Mouse (Mus musculus) E14TG2a.4 (cell line): ENCODE measurements around the gene Yif1a.

Experiments
- H3K27me3 ChIP-seq: 2 replicates; pipeline ENCODE4 v1.6.1; 2014; ENCODE audit warnings: low read length, control low read depth; ENCODE audit not compliant: insufficient read depth
- H3K36me3 ChIP-seq: 2 replicates; pipeline ENCODE4 v1.6.1; 2014; ENCODE audit warnings: low read length, control low read depth; ENCODE audit not compliant: insufficient read depth
- H3K4me1 ChIP-seq: replicated peaks from 2 replicates; pipeline ENCODE4 v1.6.1; 2014; ENCODE audit warnings: low read depth, low read length, control low read depth
- H3K4me3 ChIP-seq: replicated peaks from 2 replicates; pipeline ENCODE4 v1.5.1; 2014; ENCODE audit warnings: mild to moderate bottlenecking, low read length
- H3K9me3 ChIP-seq: 2 replicates; pipeline ENCODE4 v1.6.1; 2014; ENCODE audit warnings: low read length, control low read depth
- CTCF ChIP-seq: conservative IDR thresholded peaks from 2 replicates; pipeline ENCODE4 v1.5.1; 2014; ENCODE audit warnings: low read length
- NANOG ChIP-seq: IDR thresholded peaks from 2 replicates; pipeline ENCODE4 v1.6.1; 2014; ENCODE audit warnings: borderline replicate concordance, low read length, mixed read lengths
- POU5F1 ChIP-seq: IDR thresholded peaks from 2 replicates; pipeline ENCODE4 v1.6.1; 2014; ENCODE audit warnings: low read length, borderline replicate concordance

Yif1a gene

DNA sequence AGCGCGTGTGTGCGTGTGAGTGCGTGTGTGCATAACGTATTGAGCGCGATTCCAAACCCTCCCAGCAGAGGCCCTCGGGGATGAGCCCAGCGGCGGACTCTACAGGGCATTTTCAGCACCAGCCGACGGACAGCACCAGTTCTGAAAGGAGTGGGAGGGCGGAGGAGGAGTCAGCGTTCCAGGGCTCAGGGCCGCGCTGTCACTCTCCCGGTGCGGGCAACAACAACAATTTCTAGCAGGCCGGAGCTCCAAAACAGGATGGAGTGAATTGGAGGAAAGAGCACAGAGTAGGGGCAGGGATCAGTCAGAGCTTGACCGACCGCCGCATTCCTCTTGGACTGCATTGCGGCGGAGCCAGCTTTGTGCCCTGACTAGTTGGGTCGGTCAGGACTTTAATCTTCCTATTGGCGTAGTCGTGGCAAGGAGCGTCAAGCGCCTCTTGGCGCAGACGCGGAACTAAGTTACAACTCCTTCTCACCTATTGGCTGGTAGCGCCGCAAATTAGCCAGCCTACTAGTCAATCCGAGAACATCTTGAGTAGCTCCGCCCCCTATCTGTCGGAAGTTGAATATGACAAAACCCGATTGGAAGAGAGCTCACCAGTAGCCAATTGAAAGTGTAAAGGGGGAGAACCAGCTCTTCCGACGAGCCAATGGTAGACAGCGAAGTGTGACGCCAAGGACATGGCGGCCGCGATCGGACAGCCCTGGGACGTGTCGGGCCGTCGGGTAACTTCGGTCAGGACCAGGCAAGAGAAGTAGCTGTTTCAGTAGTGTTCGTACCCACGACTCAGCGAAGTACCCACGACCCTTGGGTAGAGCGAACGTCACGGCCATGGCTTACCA is at the start of gene Yif1a:
Yif1a (plus strand) TSS at position 655 of the 845 bp plus-strand sequence.
- Histone ChIP-seq H3K9me3 (no peaks in the 10 kb centered on the region), H3K27me3 (peaks cover 32% of the 10 kb centered on the region), H3K4me1 (peaks cover 65% of the 10 kb centered on the region), H3K36me3 (peaks cover 39% of the 10 kb centered on the region), H3K4me3 (peak within 1 kb of the TSS; percentile 98)
- TF ChIP-seq NANOG (peak; percentile 5; the same call in 1 of the 2 replicates), POU5F1 (no peak), CTCF (peak; percentile 22; the same call in 1 of the 2 replicates)

DNA sequence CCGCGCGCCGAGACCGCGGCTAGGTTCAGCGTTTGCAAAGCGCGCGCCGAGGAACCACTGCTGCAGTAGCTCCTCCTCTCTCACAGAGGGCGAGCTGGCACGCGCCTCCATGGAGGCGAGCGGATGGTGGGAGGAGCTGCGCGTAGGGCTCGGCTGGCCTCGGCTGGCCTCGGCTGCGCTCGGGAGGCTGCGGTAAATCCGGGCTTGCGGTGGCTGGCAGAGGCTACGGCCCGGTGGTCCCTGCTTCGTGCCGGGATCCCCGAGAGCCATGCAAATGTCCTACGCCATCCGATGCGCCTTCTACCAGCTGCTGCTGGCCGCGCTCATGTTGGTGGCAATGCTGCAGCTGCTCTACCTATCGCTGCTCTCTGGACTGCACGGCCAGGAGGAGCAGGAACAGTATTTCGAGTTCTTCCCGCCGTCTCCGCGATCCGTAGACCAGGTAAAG is 49.6 kb upstream of the Yif1a start, which contains the start of the genes B4gat1 and AC124502.3:
B4gat1 (plus strand) TSS at position 118 of the 448 bp plus-strand sequence.
AC124502.3 (plus strand) TSS at position 183 of the 448 bp plus-strand sequence.
- Histone ChIP-seq H3K4me3 (peak within 1 kb of the TSS; percentile 88), H3K4me1 (peaks cover 64% of the 10 kb centered on the region), H3K27me3 (peaks cover 31% of the 10 kb centered on the region), H3K36me3 (peaks cover 13% of the 10 kb centered on the region), H3K9me3 (no peaks in the 10 kb centered on the region)
- TF ChIP-seq POU5F1, result no peak
- no peak for TF ChIP-seq NANOG
- no peak for TF ChIP-seq CTCF

DNA sequence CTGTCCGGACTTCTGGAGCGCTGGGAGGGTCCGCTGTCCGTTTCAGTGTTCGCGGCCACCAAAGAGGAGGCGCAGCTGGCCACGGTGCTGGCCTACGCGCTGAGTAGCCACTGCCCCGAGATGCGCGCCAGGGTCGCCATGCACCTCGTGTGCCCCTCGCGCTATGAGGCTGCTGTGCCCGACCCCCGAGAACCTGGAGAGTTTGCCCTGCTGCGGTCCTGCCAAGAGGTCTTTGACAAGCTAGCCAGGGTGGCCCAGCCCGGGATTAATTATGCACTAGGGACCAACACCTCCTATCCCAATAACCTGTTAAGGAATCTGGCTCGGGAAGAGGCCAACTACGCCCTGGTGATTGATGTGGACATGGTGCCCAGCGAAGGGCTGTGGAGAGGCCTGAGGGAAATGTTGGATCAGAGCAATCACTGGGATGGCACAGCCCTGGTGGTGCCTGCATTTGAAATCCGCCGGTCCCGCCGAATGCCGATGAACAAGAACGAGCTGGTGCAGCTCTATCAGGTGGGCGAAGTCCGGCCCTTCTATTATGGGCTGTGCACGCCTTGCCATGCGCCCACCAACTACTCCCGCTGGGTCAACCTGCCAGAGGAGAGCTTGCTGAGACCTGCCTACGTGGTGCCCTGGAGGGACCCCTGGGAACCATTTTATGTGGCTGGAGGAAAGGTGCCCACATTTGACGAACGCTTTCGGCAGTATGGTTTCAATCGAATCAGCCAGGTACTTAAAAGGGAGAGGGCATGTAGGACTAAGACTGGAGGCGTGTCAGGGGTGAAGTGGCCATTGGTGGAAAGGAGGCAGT is 48.8 kb upstream of the Yif1a start:
- Histone ChIP-seq H3K36me3 (peaks cover 19% of the 10 kb centered on the region), H3K27me3 (peaks cover 31% of the 10 kb centered on the region), H3K4me1 (peaks cover 72% of the 10 kb centered on the region), H3K9me3 (no peaks in the 10 kb centered on the region), H3K4me3 (peak overlapping the region; percentile 88)
- TF ChIP-seq POU5F1 (no peak), NANOG (no peak), CTCF (no peak)

DNA sequence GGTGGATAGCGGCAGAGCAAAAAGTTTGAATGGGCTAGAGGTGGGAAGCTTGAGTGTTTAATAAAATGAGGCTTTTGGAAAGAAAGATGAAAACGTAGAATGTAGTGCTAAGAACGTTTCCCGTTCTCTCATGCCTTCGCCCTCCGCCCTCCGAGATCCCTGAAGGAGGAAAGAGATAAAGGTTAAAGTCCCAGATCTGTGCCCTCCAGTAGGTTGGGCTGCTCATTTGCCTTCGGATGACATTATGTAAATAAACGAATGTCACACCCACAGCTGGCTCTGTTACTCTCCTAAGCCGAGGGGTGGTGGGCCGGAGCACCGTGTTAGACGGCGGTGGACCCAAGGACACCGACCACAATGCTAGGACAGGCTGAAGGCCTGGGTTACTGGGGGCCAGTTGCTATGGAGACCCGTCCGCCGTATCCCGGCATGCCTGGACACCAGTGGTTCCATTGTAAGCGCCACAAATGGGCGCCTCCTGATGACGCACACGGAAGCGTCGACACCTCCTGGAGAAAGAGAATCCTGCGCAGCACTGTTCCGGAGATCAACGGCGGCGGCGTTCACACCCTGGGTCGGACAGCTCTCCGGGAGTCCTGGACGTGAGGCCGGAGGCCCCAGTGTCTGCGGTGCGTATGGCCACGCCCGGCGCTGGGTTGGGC is 47.3 kb upstream of the Yif1a start, which contains the start of gene Brms1:
Brms1 (plus strand) TSS at position 493 of the 662 bp plus-strand sequence.
- peaks cover 81% of the 10 kb centered on the region for H3K4me1 ChIP-seq
- no peaks in the 10 kb centered on the region for H3K9me3 ChIP-seq
- peaks cover 30% of the 10 kb centered on the region for H3K36me3 ChIP-seq
- peak within 1 kb of the TSS; percentile 92 for H3K4me3 ChIP-seq
- TF ChIP-seq CTCF (no peak), NANOG (no peak)
- peaks cover 25% of the 10 kb centered on the region for H3K27me3 ChIP-seq

DNA sequence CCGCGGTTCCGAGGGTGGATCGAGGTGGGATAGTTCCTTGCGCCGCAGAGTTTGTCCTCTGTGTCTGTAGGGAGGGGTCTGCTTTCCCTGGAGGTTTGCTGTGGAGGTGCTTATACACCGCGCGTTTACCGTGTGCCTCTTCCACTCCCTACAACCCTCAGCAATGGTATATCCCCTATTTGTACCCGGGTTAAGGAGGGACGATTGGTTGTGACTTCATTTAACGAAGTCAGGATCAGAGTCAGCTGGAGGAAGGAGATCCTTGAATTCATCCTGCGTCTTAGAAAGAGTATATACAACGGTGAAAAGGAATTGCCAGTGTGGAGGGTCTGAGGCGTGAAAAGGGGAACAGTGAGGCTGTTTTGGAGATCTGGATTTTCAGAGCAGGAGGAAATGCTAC is 46.8 kb upstream of the Yif1a start:
- Histone ChIP-seq H3K9me3 (no peaks in the 10 kb centered on the region), H3K4me1 (peaks cover 83% of the 10 kb centered on the region), H3K27me3 (peaks cover 21% of the 10 kb centered on the region), H3K36me3 (peaks cover 36% of the 10 kb centered on the region), H3K4me3 (peak overlapping the region; percentile 92)
- TF ChIP-seq POU5F1 (no peak), NANOG (no peak), CTCF (no peak)

DNA sequence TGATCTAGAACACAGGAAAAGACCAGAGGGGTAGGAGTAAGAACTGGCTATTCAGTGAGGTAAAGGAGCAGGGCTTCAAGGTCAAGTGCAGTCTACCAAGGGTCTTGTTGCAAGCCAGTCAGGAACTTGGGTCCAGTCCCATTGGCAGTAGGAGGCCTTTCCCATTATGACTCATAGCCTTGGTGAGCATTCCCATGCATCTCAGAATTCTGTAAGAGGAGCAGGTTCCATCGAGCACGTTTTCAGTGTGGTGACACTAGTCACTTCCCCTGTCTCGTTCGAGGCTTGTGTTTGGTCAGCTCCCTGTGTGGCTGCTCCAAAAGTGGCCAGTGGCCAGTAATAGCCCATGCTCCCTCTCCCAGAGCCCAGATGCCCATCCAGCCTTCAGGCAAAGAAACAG is 42.8 kb upstream of the Yif1a start:
- Histone ChIP-seq H3K9me3 (no peaks in the 10 kb centered on the region), H3K4me1 (peaks cover 83% of the 10 kb centered on the region), H3K36me3 (peaks cover 70% of the 10 kb centered on the region), H3K4me3 (0 out of 2 replicates have a peak overlapping the region, but pooled peaks have one; percentile 7), H3K27me3 (no peaks in the 10 kb centered on the region)
- no peak for TF ChIP-seq CTCF

DNA sequence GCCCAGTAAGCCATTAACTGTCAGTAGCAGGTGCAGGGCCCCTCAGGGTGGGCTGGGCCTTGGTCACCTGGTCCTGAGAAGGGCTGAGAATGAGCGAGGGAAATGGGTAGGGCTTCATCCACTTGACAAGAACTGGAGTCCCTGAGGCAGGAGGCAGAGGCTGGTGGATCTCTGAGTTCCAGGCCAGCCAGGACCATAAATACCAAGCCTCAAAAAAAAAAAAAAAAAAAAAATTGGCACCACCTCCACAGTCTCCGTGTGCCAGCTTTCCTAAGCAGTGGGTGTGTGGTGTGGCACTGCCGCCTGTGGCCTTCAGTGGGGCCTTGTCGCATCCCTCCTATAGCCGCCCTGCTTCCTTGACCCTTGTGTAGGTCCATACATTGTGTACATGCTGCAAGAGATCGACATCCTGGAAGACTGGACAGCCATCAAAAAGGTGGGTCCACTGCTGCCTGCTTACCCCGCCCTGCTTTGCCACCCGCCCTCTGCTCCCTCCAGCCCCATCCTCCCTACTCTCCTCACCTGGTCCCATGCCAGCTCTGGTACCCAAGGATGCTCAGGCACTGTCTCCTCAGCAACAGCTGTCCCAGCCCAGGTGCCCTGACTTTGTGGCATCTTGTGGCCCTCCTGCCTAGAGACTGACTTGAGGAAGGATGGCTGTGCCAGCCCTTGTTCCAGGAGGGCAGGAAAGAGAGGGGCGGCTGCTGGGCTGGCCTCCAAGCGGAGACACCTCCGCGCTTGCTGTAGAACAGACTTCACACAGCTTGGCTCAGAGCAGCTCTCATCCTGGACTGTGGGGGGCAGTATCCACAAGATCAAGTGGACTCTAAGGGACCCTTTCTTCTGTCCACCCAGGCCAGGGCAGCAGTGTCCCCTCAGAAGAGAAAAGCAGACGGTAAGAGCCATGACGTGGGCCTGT is 39.9 kb upstream of the Yif1a start:
- Histone ChIP-seq H3K36me3 (peaks cover 63% of the 10 kb centered on the region), H3K4me3 (no peak overlapping the region), H3K4me1 (peaks cover 87% of the 10 kb centered on the region), H3K27me3 (peaks cover 28% of the 10 kb centered on the region), H3K9me3 (no peaks in the 10 kb centered on the region)
- TF ChIP-seq POU5F1 (no peak), CTCF (no peak), NANOG (no peak)
